In the genomic region with DNA sequence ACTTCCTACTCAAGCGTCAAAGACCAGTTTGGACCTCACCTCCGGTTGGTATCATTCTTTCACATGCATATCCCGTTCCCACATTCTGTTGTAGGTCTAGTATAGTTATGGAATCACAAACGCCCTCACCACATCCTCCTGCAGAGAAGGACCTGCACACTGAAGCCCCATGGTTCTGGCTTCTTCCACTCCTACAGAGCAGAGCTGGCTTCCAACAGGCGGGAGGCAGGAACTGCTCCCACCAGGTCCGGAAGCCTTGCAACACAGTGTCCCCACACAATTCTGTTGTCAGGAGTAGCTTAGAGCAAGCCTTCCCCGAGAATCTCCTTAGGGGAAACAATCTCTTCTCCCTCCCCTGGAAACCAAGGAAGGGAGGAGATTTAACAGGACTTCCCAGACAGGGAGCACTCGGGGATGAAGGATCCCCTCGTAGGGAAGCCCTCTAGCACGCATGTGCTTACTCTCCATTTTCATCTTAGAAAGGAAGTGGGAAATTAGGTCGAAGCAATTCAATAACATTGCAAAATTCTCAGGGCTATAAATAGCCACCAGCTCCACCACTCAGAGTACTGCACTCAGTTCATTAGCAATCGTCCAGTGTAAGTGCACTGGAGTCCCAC, we compare ENCODE assay signal across 7 mouse cellular contexts. TPM values are rescaled to one million over a fixed set of nuclear protein-coding genes. Genes with fewer than 3 reads are reported as not detected.
A peak's percentile ranks its signal among the peaks of the same experiment; 100 is the strongest.
DNase-seq lines count a peak whose midpoint lies in the region; ATAC-seq lines count a peak whose summit lies in the region.

No protein-coding gene starts in this region.

- peaks cover 61% of the 10 kb centered on the region for H3K27me3 ChIP-seq in midbrain, embryonic 10.5 days (ENCODE audit: low read depth, poor library complexity, severe bottlenecking)
- no peaks in the 10 kb centered on the region for H3K27me3 ChIP-seq in midbrain, embryonic 14.5 days (ENCODE audit: control insufficient read depth, insufficient read depth, low read length)
- H3K27me3 ChIP-seq in heart, embryonic 13.5 days (replicated peaks), result no peaks in the 10 kb centered on the region
- H3K27me3 ChIP-seq in limb, embryonic 15.5 days, result no peaks in the 10 kb centered on the region
- no peaks in the 10 kb centered on the region for H3K27me3 ChIP-seq in neural tube, embryonic 14.5 days (ENCODE audit: control insufficient read depth, insufficient read depth, low read length)

- ATAC-seq in midbrain, embryonic 14.5 days (ENCODE audit: low FRiP score, low TSS enrichment), result no peak
- ATAC-seq in heart, embryonic 13.5 days (ENCODE audit: extremely low read depth, insufficient number of reproducible peaks, low FRiP score, low TSS enrichment), result no peak
- no peak for ATAC-seq in limb, embryonic 15.5 days (ENCODE audit: insufficient number of reproducible peaks, low FRiP score, low TSS enrichment, low read depth)
- ATAC-seq in neural tube, embryonic 14.5 days (ENCODE audit: low read depth), result no peak

- no peak for DNase-seq in midbrain, embryonic 10.5 days (ENCODE audit: low spot score)
- DNase-seq in midbrain, embryonic 14.5 days, result no peak
- DNase-seq in cerebellum, postnatal 25 days, result peak; percentile 63 to 68
- DNase-seq in layer of hippocampus, postnatal 14 days (ENCODE audit: low spot score in 2 of 2), result no peak

- WGBS in midbrain, embryonic 10.5 days, result 73% methylated on average over 12 of the region's 12 CpGs
- WGBS in midbrain, embryonic 14.5 days, result 70% methylated on average over 12 of the region's 12 CpGs
- WGBS in heart, embryonic 13.5 days, result 42% methylated on average over 12 of the region's 12 CpGs
- WGBS in limb, embryonic 15.5 days, result 57% methylated on average over 12 of the region's 12 CpGs
- 68% methylated on average over 12 of the region's 12 CpGs for WGBS in neural tube, embryonic 14.5 days

- peaks cover 10% of the 10 kb centered on the region for H3K36me3 ChIP-seq in midbrain, embryonic 10.5 days
- no peaks in the 10 kb centered on the region; the same call in 1 of the 2 replicates for H3K36me3 ChIP-seq in midbrain, embryonic 14.5 days (ENCODE audit: control insufficient read depth, insufficient read depth, low read length)
- H3K36me3 ChIP-seq in heart, embryonic 13.5 days, result peaks cover 8% of the 10 kb centered on the region
- peaks cover 9% of the 10 kb centered on the region; the same call in 1 of the 2 replicates for H3K36me3 ChIP-seq in limb, embryonic 15.5 days
- peaks cover 2% of the 10 kb centered on the region; the same call in 1 of the 2 replicates for H3K36me3 ChIP-seq in neural tube, embryonic 14.5 days (ENCODE audit: control insufficient read depth, insufficient read depth, low read length)

- no peak overlapping the region for H3K4me3 ChIP-seq in midbrain, embryonic 10.5 days
- no peak overlapping the region for H3K4me3 ChIP-seq in midbrain, embryonic 14.5 days (replicated peaks; ENCODE audit: low read depth, low read length)
- no peak overlapping the region for H3K4me3 ChIP-seq in heart, embryonic 13.5 days
- H3K4me3 ChIP-seq in limb, embryonic 15.5 days, result no peak overlapping the region
- H3K4me3 ChIP-seq in neural tube, embryonic 14.5 days (ENCODE audit: low read depth, low read length), result no peak overlapping the region

- H3K9ac ChIP-seq in midbrain, embryonic 14.5 days (replicated peaks; ENCODE audit: low read length), result no peak overlapping the region
- peak overlapping the region; percentile 54 for H3K9ac ChIP-seq in heart, embryonic 13.5 days
- H3K9ac ChIP-seq in limb, embryonic 15.5 days, result no peak overlapping the region
- no peak overlapping the region for H3K9ac ChIP-seq in neural tube, embryonic 14.5 days (replicated peaks; ENCODE audit: low read depth, low read length)

- H3K4me2 ChIP-seq in midbrain, embryonic 14.5 days (ENCODE audit: low read length), result no peak overlapping the region
- peak overlapping the region; percentile 46 for H3K4me2 ChIP-seq in heart, embryonic 13.5 days
- no peak overlapping the region for H3K4me2 ChIP-seq in limb, embryonic 15.5 days
- no peak overlapping the region for H3K4me2 ChIP-seq in neural tube, embryonic 14.5 days (ENCODE audit: low read depth, low read length)

- H3K4me1 ChIP-seq in midbrain, embryonic 10.5 days, result peaks cover 94% of the 10 kb centered on the region
- H3K4me1 ChIP-seq in midbrain, embryonic 14.5 days (ENCODE audit: control insufficient read depth, insufficient read depth, low read length), result peaks cover 66% of the 10 kb centered on the region
- H3K4me1 ChIP-seq in heart, embryonic 13.5 days, result peaks cover 86% of the 10 kb centered on the region
- peaks cover 78% of the 10 kb centered on the region for H3K4me1 ChIP-seq in limb, embryonic 15.5 days
- peaks cover 49% of the 10 kb centered on the region for H3K4me1 ChIP-seq in neural tube, embryonic 14.5 days (ENCODE audit: control insufficient read depth, insufficient read depth, low read length)

- H3K9me3 ChIP-seq in midbrain, embryonic 10.5 days (replicated peaks), result no peaks in the 10 kb centered on the region
- H3K9me3 ChIP-seq in midbrain, embryonic 14.5 days (ENCODE audit: control insufficient read depth, low read length), result no peaks in the 10 kb centered on the region
- no peaks in the 10 kb centered on the region for H3K9me3 ChIP-seq in heart, embryonic 13.5 days
- H3K9me3 ChIP-seq in limb, embryonic 15.5 days, result no peaks in the 10 kb centered on the region
- H3K9me3 ChIP-seq in neural tube, embryonic 14.5 days (ENCODE audit: control insufficient read depth, low read length), result no peaks in the 10 kb centered on the region

- peak overlapping the region; percentile 55 for H3K27ac ChIP-seq in midbrain, embryonic 10.5 days (replicated peaks)
- H3K27ac ChIP-seq in midbrain, embryonic 14.5 days (replicated peaks; ENCODE audit: low read depth, low read length), result no peak overlapping the region
- H3K27ac ChIP-seq in heart, embryonic 13.5 days (replicated peaks), result peak overlapping the region; percentile 76
- H3K27ac ChIP-seq in limb, embryonic 15.5 days, result peak overlapping the region; percentile 67
- H3K27ac ChIP-seq in neural tube, embryonic 14.5 days (ENCODE audit: low read depth, low read length), result 0 out of 2 replicates have a peak overlapping the region, but pooled peaks have one; percentile 4

RNA-seq across cellular contexts. Expression of a gene that starts 5.6 kb away (rescaled TPM):
- 81.7 and 90.0 TPM in 2 replicates for polyA plus RNA-seq in midbrain, embryonic 10.5 days (2016; fragmentation: Nextera tagmentation; extraction: Ambion mirVana)
- 92.3 and 109 TPM in 2 replicates for polyA plus RNA-seq in midbrain, embryonic 14.5 days (2014; fragmentation: Nextera tagmentation; extraction: Ambion mirVana)
- 40.8 and 42.8 TPM in 2 replicates for polyA plus RNA-seq in heart, embryonic 13.5 days (2015; fragmentation: Nextera tagmentation; extraction: Ambion mirVana)
- polyA plus RNA-seq in limb, embryonic 15.5 days (2015; fragmentation: Nextera tagmentation; extraction: Ambion mirVana), result 77.4 and 80.9 TPM in 2 replicates
- 98.8 and 110 TPM in 2 replicates for polyA plus RNA-seq in neural tube, embryonic 14.5 days (2014; fragmentation: Nextera tagmentation; extraction: Ambion mirVana)
- 100 to 1,000 TPM; 158 to 172 TPM for total RNA-seq in layer of hippocampus, postnatal 14 days (2021)

RNA-seq across cellular contexts. Expression of a gene that starts 33.0 kb away (rescaled TPM):
- 72.8 and 73.0 TPM in 2 replicates for polyA plus RNA-seq in midbrain, embryonic 10.5 days (2016; fragmentation: Nextera tagmentation; extraction: Ambion mirVana)
- 60.8 and 65.2 TPM in 2 replicates for polyA plus RNA-seq in midbrain, embryonic 14.5 days (2014; fragmentation: Nextera tagmentation; extraction: Ambion mirVana)
- 37.6 and 46.4 TPM in 2 replicates for polyA plus RNA-seq in heart, embryonic 13.5 days (2015; fragmentation: Nextera tagmentation; extraction: Ambion mirVana)
- 53.3 and 61.8 TPM in 2 replicates for polyA plus RNA-seq in limb, embryonic 15.5 days (2015; fragmentation: Nextera tagmentation; extraction: Ambion mirVana)
- polyA plus RNA-seq in neural tube, embryonic 14.5 days (2014; fragmentation: Nextera tagmentation; extraction: Ambion mirVana), result 54.1 and 59.0 TPM in 2 replicates
- total RNA-seq in layer of hippocampus, postnatal 14 days (2021), result 10 to 100 TPM; 76.0 to 81.1 TPM

RNA-seq across cellular contexts. Expression of a gene that starts 47.9 kb away (rescaled TPM):
- 6.0 and 7.2 TPM in 2 replicates for polyA plus RNA-seq in midbrain, embryonic 10.5 days (2016; fragmentation: Nextera tagmentation; extraction: Ambion mirVana)
- 8.4 and 10.8 TPM in 2 replicates for polyA plus RNA-seq in midbrain, embryonic 14.5 days (2014; fragmentation: Nextera tagmentation; extraction: Ambion mirVana)
- polyA plus RNA-seq in heart, embryonic 13.5 days (2015; fragmentation: Nextera tagmentation; extraction: Ambion mirVana), result 0.16 TPM in 1 of 2 replicates, not detected in the other
- 0.30 and 0.58 TPM in 2 replicates for polyA plus RNA-seq in limb, embryonic 15.5 days (2015; fragmentation: Nextera tagmentation; extraction: Ambion mirVana)
- 6.1 and 7.0 TPM in 2 replicates for polyA plus RNA-seq in neural tube, embryonic 14.5 days (2014; fragmentation: Nextera tagmentation; extraction: Ambion mirVana)
- 1 to 10 TPM; 1.2 to 1.3 TPM for total RNA-seq in layer of hippocampus, postnatal 14 days (2021)

Comparison
In these comparisons a context has a peak if more than half of its experiments do, and no peak if none do; other contexts are left out.
1. DNase-seq: peak in cerebellum, postnatal 25 days (2 of 2); none in midbrain, embryonic 10.5 days (single experiment), midbrain, embryonic 14.5 days (single experiment) and layer of hippocampus, postnatal 14 days (0 of 2).